Mouse (Mus musculus) bone marrow macrophage, adult 2 months (primary cell): ENCODE results near the gene Katnal1.

ENCODE experiments used
- CTCF ChIP-seq: IDR thresholded peaks from 2 replicates; pipeline ENCODE4 v1.5.1; 2012; ENCODE audit warnings: low read depth, mild to moderate bottlenecking, low read length, moderate library complexity
- POLR2A ChIP-seq: IDR thresholded peaks from 2 replicates; pipeline ENCODE4 v1.6.1; 2012; ENCODE audit warnings: mild to moderate bottlenecking, low read depth, low read length, borderline replicate concordance

DNA sequence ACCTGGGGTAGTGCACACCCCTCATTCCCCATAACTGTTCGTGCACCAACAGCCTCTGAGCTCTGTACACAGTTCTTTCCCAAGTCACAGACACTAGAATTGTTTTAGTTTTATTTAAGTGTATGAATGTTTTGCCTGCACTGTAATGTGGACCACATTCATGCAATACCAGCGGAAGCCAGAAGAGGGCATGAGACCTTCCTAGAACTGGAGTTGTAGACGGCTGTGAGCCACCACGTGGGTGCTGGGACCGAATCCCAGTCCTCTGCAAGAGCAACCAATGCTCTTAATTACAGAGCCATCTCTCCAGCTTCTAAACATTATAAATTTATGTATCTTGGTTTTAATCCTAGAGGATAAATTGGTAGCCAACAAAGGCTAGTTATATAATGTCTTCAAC, 17.7 kb upstream of the Katnal1 start:
- TF ChIP-seq POLR2A (no peak), CTCF (peak; percentile 49)
